Mouse (Mus musculus): ENCODE measurements around the gene Ccdc57.
"Not testable (repeated sequence)": the region's sequence is repeated elsewhere in the genome, so short reads cannot be mapped to it uniquely, and the experiment has no call there.

The Ccdc57 gene

GRCm38 (mm10) chr11:120852083-120852935 lies 80.4 kb downstream of the Ccdc57 start:
- DNase-seq (ENCODE audit: low spot score in 2 of 2), result peak; percentile 8 to 25

DNA sequence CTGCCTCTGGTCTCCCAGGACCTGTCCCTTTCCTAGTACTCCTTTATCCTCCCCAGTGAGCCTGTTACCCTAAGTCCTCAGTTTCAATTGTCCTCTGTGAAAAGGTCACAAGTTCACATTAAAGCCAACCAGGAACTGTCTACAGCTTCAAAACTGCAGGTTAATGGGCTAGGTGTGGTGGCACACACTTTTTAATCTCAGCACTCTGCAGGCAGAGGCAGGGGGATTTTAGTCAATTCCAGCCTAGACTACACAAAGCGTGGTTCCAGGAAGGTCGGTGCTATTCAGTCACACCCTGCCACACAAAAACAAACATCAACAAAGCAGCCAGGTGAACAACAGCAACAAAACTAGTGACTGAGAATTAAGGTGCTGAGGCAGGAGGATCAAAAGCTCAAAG lies 81.1 kb downstream of the Ccdc57 start:
- DNase-seq (ENCODE audit: low spot score in 2 of 2), result no peak

DNA sequence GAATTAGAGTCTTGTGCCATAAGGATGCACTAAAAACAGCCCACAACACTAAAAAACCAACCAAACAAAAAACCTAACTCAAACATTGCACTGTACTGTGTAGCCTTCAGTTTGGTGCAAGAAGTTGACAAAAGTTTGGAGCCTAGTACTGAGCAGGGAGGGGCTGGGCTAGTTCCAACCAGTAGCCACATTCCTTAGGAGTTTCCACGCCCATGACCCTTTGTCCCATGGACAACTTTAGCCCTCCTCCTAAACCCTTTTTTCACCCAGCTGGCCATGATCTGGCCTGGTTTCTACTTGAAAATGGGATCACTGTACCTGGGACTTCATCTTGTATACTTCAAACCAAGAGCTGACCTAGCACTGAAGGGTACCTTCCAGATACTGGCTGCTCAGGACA lies 81.5 kb downstream of the Ccdc57 start:
- no peak for DNase-seq (ENCODE audit: low spot score in 2 of 2)

DNA sequence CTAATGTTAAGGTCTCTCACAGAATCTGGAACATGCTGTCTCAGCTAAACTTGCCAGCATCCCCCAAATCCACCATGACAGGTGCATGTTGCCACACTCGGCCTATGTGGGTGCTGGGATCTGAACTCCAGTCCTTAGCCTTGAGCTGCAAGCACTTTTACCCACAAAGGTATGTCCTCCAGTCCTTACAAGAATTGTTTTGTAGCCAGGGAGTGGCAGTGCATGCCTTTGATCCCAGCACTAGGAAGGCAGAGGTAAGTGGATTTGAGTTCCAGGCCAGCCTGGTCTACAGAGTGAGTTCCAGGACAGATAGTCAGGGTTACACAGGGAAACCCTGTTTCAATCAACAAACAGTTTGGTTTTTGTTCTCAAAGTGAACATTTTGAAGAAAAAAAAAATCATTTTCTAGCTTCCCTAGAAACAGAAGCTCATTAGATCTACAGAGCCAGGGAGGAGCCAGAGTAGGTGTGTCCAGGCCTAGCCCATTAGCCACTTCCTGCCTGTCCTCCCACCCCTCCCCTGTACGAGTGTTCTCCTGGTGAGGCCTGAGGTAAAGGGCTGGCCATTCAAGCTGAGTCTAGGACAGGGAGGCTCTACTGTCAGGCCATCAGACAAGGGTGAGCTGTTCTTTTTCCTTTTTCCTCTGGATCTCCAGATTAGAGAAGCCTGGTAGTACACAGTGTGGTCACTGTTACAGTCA lies 82.2 kb downstream of the Ccdc57 start:
- DNase-seq (ENCODE audit: low spot score in 2 of 2), result no peak

DNA sequence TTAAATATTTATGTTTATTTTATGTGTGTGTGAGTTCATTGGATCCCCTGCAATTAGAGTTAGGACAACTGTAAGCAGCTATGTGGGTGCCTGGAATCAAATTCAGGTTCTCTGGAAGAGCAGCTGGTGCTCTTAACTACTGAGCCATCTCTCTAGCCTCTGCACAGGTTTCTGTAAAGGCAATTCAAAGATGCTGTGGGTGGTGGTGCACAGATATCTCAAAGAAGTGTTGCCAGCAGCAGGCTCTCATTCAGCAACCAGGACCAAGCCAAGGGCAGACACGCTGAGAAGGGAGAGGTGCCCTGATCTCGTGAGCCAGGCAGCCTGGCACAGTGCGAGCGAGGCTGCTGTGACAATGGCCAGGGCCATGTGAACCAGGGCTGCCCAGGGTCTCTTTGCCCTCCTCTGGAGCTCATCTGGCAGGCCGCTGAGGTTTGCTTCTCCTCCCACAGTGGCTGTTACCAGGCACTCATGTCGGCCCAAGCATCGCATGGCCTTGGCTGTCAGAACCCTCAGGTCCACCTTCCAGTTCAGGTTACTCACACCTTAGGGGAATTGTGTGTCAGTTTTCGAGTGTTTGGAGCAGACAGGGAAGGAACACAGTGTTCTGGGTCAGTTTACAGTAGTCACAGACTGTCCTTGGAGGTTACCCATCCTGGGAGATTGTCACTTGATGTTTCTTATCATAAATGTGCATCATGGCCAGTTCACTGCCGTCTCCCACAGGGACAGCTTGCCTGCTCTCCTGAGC lies 85.8 kb downstream of the Ccdc57 start:
- DNase-seq (ENCODE audit: low spot score in 2 of 2), result no peak

DNA sequence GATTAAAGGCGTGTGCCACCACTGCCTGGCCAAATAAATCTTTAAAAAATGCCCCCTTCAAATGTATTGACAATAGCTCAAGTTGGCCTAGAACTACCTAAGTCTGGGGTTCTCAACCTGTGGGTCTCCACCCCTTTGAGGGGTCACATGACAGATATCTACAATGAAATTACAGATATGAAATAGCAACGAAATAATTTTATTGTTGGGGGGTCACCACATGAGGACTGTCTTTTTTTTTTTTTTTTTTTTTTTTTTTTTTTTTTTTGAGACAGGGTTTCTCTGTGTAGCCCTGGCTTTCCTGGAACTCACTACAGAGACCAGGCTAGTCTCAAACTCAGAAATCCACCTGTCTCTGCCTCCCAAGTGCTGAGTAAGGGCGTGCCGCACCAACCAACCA lies 88.3 kb downstream of the Ccdc57 start:
- DNase-seq (ENCODE audit: low spot score in 2 of 2), result no peak

DNA sequence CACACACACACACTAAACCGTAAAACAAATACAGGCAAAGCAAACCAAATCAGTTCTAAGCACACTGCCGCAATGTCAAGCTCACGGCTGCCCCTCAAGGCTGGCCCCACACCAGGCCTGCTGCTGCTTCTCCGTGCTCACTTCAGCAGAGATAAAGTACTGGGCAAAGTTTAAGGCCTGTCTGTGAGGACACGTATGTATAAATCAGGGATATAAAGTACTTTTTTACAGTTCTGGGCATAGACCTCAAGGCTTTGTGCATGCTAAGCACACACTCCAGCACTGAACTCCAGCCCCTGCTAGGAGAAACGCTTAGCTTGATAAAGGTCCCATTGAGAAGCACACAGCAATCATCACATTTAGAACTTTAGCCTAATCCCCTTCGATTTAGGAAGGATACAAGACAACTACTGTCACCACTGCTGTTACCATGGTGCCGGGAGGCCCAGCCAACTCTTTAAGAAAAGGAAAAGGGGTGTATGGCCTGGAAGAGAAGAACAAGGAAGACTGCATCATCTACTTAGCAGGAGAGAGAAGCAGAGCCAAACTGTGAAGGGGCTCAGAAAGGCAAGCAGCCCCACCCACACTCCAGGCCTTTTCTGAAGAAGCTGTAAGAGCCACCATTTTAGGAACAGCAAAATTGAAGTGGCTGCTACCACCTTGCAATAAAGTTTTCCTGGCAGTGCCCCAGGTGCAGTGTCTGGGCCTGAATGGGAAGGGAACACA lies 99.0 kb downstream of the Ccdc57 start:
- no peak for DNase-seq (ENCODE audit: low spot score in 2 of 2)

GRCm38 (mm10) chr11:120832962-120833361 lies 99.7 kb downstream of the Ccdc57 start:
- not testable (repeated sequence) for DNase-seq (ENCODE audit: low spot score in 2 of 2)

DNA sequence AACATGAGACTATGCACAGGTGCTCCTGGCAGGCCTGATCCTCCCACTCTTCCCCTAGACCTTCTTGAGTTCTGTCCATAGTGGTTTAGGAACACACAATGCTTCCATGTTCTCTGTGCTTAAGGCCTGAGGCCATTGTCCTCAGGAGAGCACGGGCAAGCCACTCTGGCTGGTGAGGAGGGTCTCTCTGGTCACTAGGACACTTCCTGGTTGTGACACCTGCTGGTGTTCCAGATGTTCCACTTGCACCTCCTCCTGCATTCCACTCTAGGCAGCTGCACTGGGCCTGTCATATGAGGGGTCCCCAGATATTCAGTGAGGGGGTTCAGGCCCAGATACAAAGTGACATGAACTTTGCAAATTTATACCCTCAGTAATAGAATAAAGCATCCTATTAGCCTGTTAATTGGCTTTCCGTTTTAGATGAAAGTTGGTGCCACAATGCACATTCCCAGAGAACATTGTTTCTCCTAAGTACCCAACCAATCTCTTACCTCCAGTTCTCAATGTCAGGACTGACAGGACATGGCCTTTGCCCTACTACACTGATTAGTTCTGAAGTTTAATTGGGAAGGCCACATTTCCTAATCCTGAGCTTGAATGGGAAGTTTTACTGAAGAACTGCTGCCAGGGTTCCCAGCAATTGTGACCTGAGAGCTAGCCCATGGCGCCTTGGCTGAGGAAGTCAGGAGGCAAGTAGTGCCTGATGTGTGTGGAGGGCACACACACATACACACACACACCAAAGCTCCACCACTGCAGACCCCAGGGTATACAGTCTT lies 100.8 kb downstream of the Ccdc57 start:
- DNase-seq (ENCODE audit: low spot score in 2 of 2), result no peak

DNA sequence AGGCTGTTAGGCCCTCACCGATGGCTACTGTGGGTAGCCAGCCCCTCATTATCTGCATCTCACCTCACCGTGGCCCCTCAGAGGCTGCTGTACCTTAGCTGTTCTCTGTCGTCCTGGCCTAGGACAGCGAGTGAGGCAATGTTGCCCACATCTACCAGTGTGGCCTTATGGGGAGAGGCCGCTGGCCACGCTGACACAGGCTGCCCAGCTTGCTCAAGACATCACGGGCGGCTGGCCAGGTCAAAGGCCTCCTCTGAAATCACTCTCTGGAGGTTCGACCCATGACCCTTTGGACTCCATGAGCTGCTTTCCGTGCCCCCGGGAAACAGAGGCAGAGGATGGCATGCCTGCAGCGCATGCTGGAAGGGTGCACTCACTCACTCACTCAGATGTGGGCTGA lies 102.0 kb downstream of the Ccdc57 start:
- DNase-seq (ENCODE audit: low spot score in 2 of 2), result no peak

DNA sequence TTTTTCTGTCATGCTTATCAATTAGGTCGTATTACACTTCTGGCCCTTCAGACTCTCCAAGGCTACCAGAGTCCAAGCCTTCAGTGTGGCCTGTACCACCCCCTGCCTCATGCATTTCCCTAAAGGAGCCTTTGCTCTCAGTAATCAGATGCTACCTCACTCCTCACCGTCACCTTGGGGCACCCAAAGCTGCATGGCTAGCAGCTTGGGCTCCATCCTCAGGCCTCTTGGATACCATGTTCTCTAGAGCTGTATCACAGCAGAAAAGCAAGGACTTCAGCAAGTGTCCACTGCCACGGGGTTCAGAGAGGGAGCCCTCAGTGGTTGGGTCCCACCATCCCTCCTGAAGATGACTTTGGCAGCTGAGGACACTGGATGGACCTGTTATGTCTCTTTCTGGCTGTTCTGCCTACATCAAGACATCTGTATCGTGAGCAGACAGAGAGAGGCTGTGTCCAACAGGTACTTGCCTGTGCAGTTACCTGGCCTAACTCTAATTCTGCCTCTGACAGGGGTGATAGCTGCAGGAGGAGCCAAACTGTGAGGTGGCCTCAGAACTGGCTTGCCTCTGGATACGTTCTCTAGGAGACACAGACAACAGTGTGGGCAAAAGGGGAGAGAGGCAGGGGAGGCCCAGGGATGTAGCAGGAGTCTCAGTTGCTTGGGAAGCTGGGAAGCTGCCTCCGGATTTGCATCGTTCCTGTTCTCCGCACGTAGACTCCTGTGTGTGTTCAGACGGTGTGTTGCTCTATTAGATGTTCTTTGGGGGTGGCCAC lies 102.7 kb downstream of the Ccdc57 start:
- no peak for DNase-seq (ENCODE audit: low spot score in 2 of 2)

GRCm38 (mm10) chr11:120828416-120828815 lies 104.3 kb downstream of the Ccdc57 start:
- no peak for DNase-seq (ENCODE audit: low spot score in 2 of 2)

- no peak for DNase-seq (ENCODE audit: low spot score in 2 of 2)
Measured at GRCm38 (mm10) chr11:120826016-120826953, 106.4 kb downstream of the Ccdc57 start.

DNA sequence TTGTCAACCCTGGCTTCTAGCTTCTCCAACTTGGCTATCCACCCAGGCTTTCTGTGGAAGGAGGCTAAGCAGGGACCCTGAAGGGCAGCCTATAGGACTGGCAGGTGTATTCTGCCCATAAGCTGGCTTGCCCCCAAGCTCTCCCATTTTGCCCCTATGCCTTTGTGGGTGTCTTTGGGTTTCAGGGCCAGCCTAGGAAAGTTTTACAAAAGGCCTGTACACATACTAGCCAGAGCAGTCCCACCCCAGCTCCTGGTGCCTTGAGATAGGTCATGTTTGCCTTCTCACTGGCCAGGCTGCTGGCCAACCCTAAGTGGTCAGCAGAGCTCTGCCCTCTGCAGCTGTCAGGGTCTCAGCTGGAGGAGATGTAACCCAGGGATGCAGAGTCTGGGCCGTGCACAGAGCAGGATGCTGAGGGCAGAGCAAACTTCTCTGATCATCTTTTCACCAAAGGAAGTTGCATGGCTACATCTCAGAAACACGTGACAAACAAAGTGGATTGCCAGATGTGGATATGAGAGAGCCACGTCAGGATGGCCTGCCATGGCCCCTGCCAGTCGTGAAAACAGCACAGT lies 107.3 kb downstream of the Ccdc57 start:
- peak in 1 of 2 experiments; percentile 25 for DNase-seq (ENCODE audit: low spot score in 2 of 2)

- DNase-seq (ENCODE audit: low spot score in 2 of 2), result no peak
Measured at GRCm38 (mm10) chr11:120824787-120825288, 107.8 kb downstream of the Ccdc57 start.

DNA sequence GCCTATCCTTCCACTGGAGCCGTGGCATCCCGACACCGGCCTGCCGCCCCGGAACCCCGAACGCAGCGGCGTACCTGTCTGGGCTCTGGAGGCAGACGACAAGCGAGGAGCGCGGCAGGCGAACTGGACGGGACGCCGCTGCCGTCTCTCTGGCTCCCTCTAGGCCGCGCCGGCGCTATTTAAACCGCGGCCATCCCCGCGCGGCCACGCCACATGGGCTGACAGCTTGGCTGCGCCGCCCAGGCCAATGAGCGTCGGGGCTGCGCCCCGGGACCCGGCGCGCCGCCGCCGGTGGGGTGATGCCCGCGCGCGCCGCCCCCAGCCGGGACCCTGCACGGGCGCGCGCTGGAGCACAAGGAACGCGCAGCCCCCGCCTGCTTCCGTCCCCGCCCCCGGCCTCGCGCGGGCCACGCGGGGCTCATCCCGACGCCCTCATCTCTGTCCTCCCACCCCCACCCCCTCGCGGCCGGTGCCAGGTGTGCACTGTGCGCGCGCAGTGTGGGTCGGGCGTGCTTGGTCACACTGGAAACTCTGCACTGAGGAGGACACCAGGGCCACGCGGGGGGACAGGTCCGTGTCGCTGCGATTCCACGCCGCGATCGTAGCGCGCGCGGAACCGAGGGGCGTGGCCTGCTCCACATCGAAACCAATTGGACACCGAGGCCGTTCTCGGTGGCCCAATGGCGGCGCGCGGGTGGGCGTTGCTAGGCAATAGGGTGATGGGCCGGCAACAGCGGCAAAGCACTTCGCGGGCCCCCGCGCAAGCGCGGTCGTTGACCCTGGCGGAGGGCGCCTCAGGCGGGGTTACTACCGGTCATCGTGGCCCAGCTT lies 108.5 kb downstream of the Ccdc57 start, which contains the start of gene Fasn:
Gene Fasn (minus strand): TSS at position 592 of the 831 bp plus-strand sequence.
- DNase-seq (ENCODE audit: low spot score in 2 of 2), result peak; percentile 93 to 94

DNA sequence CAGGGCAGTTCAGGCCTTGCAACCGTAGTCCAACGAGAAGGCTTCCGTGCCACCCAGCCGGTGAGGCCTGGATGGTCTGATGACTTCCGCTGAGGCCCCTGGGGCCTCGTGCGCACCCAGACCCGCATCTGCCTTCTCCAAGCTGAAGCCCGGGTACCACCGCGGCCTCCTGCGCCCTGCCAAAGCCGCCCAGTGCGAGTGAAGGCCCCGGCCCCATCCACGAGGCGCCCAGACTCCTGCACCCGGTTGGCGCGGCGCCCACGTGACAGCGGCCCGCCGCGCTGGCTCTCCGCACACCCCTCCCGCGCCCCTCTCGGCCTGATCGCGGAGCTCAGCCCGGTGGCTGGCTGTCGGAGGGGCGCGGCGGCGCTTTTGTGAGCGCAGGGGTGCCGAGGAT lies 109.1 kb downstream of the Ccdc57 start:
- no peak for DNase-seq (ENCODE audit: low spot score in 2 of 2)

Data from thymus, postnatal 10 days (tissue).